Mouse (Mus musculus): ENCODE data around the gene Ankrd63.

Gene Ankrd63

DNA sequence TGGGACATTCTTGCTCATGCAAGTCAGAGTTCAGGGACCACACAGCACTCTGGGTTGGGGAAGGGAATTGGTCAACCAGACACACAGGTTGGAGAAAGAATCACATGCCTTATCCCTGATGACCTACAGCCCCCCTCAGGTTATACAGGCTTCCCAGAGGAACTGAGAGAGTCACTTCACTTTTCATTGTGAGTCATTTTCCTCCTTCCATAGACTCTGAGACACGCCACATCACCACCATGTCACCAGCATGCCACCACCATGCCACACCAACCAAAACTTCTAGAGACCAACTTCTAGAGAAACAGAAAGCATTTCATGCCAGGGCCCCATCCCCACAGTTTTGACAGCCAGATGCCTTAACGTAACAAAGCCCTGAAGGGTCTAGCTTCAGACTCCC, 23.1 kb upstream of the Ankrd63 start:
- DNase-seq (ENCODE audit: low spot score in 2 of 2): no peak

DNA sequence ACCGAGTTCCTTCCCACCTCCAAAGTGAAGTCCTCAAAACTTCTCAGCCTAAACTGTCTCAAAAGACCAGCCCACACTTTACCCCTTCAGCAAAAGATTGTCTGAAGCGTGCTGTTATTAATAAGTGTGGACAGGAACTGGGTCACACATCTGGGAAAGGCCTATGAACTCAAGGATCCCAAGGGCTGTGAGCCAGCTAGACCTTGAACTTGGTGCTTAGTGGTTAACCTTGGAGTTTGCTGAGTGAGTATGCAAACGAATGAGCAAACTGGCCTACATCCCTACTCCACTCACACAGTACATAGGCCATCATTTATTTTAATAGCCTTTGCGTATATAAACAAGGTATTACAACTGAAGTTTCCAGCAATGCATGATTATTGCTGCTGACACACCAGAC, 21.7 kb upstream of the Ankrd63 start:
- DNase-seq (ENCODE audit: low spot score in 2 of 2): no peak

DNA sequence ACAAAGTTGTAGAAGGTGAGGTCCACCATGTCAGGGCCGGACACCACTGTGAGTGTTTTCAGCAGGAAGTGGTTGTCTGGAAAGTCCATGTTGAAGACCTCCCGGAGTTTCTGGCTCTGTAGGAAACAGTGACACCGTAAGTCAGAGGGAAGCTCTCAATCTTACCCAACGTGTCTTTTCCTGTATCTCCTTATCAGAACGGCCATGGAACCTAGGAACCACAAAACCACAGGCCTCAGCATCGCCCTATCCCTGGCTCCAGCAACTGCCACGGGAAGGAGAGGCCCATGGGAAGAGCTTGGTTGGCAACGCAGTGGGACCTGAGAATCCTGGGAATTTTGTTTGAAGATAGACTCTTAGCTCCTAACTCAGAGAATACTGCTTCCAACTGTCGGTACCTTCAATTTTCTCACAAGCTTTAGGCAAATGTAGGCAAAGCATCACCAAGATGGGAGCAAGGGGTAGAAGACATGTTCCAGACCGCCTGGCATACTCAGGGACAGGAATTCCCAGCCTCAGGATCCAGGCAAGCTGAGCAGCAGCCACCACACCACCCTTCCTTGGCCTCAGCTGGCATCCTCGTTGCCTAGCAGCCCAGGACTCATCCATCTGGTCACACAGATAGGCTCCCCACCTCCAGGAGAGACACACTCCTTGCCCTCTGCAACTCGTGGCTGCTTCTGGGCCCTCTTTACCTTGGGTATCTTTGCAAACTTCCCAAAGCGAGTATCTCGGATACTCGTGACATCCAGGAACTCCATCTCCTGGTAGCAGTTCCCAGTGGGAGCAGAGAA, 20.1 kb upstream of the Ankrd63 start:
- DNase-seq (ENCODE audit: low spot score in 2 of 2): no peak

DNA sequence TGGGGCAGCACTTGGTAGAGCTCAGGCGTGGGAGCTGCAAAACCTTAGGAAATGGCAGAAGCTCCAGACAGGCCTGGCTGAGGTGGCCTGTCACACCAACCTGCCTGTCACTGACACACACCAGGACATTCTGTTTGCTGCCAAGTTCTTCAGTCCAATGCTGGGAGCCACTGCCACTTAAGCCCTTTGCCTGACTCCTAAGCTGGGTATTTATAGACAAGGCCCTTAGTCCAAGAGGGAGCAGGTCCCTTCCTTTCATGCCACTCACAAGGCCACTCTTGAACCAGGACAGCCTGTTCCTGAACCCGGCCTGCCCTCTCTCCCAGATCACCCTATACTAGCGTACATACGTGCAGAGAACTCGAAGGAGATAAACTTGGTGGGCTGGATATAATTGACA, 12.9 kb upstream of the Ankrd63 start:
- DNase-seq (ENCODE audit: low spot score in 2 of 2): no peak

DNA sequence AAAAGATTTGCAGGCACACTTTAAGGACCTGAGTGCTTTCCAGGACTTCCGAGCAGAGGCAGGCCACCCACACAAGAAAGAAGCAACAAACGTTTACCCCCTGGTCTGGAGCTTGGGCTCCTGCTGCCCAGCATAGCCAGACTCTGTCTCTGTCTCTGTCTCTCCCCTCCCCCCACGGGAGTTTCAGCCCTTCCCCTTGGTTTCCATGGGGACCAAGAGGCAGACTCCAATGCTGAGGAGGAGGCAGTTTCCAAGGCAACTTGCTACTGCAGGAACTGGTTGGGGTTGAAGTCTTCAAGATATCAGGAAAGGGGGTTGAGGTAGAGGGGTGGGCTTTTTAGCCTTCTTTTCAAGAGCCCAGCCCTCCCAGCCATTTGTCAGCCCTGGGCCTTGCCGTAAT, 10.5 kb upstream of the Ankrd63 start:
- DNase-seq (ENCODE audit: low spot score in 2 of 2): no peak

DNA sequence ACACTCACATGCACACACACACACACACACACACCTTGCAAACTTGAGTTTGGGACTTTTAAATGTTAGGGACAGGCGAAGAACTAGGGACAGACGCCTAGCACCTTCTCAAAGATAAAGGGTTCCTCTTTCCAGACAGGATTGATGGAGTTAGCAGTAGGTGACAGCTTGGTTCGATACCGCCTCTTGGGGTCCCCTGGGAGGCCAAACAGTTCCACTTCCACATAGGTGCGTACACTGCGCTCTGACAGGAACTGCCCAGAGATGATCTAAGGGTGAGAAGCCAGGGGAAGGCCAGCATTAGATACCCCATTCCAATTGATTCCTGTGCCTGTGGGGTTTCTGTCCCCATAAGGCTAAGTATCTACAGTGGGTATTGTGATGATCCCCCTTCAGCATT, 9.9 kb upstream of the Ankrd63 start:
- peak in 1 of 2 experiments; percentile 59 for DNase-seq (ENCODE audit: low spot score in 2 of 2)

DNA sequence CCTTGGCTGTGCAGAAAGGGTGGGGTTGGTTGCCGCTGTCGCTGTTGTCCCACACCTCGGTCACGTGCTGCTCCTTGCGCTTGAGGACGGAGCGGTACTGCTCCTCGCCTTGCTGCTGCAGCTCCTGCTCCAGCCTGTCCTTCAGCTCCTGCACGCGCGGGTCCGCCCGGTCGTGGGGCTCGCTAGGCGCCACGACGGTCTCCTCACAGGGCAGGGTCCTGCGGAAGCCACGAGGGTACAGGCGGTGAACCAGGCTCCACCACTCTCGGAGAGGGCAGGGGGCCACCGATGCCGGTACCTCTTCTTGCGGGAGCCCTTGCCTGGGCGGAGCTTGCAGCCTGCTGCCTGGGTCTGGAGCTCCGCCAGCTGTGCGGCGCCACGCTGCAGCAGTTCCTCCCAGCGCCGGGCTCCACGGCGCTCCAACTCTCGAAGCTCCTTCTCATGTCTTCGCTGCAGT, 7.3 kb upstream of the Ankrd63 start:
- no peak for DNase-seq (ENCODE audit: low spot score in 2 of 2)

DNA sequence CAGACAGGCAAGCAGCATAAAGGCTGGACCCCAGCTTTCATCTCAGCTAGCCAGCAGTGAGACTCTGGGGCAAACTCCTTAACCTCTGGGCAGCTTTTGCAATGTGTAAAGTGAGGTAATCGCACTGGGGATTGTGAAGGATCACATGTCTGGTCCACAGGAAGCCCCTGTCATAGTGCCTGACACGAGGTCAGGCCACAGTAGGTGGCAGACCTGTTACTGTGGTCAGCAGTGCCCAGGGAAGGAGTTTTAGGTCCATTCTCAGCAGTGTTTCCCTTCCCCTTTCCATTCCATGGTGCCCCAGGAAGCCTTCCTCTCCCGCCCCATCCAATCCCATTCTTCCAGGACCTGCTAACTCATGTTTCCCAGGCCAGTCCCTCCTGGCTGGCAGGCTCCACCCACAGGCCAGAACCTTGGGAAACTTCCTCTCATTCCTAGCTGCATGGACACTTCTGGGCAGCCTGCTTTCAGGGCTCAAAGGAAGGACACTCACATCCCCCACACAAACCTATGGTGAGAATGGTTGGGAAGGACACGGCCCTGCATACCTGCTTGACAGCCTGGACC, 6.0 kb upstream of the Ankrd63 start:
- no peak for DNase-seq (ENCODE audit: low spot score in 2 of 2)

DNA sequence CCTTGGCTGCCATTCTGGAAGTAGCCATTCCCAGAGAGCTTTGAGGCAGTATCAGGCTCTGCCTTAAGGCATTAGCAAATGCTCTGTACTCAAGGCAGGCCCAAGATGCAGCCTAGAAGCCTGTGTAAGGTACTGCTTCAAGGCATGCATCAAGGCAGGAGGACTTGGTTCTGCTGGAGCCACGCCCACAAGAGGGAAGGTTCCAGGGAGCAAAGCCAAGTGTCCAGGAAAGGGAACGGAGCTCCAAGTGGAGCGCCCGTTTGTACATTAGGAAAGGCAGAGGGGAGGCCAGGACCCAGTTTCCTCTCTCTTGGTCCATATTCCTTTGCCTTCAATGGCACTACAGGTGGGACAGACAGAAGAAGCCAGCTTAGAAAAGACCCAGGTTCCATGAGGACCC, 4.7 kb upstream of the Ankrd63 start:
- no peak for DNase-seq (ENCODE audit: low spot score in 2 of 2)

DNA sequence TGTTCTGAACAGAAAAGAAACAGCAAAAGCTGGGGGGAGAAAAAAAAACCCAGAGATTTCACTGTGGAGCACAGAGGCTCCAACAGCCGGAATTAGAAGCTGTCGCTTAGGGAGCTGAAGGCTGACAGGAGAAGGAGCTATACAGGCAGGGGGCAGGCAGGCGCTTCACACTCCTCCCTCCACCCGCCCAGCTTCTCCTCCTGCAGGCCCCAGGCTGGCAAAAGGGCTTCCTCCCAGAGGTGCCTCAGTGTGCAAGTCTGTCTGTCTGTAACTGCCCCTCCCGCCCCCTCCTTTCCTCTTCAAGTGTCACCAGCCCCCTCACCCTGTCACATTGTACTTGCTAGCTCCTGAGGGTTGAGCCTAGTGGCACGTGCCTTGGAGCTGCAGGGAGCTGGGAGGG, 2.7 kb upstream of the Ankrd63 start:
- no peak for DNase-seq (ENCODE audit: low spot score in 2 of 2)

DNA sequence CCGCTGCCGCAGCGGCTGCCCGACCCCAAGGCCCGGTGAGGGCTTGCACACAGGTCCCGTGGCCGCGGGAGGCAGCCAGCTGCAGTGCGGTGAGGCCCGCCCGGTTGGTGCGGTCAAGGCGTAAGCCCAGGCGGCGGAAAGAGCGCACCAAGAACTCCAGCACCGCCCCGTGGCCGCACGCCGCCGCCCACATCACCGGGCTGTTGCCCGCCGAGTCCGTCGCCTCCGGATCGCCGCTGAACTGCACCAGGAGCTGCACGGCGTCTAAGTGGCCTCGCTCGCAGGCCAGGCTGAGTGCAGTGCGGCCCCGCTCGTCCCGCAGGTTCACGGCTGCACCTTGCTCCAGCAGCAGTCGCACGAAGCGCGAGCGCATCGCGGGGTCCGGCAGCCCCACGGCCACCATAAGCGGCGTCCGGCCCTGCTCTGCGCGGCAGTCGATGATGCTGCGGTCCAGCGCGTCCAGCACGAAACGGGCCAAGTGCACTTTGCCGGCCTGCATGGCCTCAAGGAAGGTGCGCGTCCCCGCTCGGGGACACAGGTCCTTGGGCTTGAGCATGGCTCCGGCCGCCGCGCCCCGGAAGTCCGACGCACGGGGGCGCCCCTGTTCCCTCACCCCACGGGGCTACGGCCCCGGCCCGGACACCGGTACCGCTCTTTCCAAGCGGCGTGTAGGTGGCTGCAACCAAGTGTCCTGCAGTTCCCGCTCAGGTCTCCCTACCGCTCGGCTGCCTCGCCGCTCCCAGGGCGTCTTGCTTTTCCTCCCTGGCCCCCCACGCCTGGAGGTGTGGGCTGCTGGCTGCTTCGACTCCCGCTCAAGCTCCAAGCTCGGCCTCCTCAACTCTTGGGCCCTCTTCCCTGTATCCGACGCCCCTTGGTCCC, 641 bp downstream of the Ankrd63 start:
- DNase-seq (ENCODE audit: low spot score in 2 of 2): peak; percentile 46 to 55

DNA sequence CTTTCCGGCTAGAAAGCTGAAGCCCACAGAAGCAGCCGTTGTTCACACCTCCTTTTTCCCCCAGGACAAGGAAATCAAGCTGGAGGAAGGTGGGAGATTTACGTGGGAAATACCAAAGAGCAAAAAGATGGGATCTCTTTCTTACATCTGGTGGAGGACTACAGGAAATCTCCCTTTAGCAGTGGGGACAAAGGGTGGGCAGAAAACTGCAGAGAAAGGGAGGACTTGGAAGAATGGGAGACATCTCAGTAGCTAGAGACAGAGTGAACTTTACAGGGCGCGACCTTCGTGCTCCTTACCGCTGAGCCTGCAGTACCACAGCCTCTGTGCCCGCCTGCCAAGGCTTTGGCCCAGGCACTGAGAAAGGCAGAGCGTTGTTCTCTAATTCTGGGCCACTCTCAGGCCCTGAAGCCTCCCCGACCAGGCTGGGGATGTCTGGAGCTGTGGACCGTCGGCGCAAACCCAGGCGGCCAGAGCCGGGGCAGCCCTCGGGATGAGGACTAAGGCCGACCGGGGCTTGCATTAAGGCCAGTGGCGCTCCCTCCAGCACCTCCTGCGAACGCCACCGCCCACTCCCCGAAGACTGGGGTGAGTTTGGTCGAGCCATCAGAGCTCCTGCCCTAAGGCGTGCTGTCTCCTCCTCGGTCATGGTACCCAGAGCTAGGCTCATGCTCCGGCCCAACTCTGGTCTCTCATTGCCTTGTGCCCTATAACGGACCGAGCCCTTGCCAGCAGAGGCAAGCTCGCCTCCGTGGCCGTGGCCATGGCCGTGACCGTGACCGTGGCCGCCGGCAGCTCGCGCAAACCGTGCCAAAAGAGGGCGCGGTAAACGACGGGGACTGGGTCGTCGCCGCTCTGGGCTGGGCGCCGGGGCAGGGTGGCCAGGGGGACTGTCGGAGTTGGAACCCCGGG, 1.5 kb downstream of the Ankrd63 start:
- DNase-seq (ENCODE audit: low spot score in 2 of 2): peak in 1 of 2 experiments; percentile 32

DNA sequence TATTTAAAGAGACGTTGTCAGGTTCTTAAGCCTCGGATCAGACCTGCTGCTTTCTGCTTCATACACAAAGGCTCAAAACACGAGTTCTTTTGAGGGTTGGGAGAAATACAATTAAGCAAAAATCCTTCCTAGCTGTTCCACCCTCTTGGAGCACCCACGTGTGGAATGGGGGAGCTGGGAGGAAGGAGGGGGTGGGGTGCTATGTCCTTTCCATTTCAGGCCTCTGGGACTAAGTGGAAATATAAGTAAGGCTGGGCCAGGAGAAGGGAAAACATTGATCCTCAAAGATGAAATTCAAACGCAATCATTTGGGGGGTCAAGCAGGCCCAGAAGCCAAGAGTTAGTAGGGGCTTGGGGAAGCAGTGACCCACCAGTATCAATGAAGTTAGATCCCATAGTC, 2.6 kb downstream of the Ankrd63 start:
- DNase-seq (ENCODE audit: low spot score in 2 of 2): no peak

DNA sequence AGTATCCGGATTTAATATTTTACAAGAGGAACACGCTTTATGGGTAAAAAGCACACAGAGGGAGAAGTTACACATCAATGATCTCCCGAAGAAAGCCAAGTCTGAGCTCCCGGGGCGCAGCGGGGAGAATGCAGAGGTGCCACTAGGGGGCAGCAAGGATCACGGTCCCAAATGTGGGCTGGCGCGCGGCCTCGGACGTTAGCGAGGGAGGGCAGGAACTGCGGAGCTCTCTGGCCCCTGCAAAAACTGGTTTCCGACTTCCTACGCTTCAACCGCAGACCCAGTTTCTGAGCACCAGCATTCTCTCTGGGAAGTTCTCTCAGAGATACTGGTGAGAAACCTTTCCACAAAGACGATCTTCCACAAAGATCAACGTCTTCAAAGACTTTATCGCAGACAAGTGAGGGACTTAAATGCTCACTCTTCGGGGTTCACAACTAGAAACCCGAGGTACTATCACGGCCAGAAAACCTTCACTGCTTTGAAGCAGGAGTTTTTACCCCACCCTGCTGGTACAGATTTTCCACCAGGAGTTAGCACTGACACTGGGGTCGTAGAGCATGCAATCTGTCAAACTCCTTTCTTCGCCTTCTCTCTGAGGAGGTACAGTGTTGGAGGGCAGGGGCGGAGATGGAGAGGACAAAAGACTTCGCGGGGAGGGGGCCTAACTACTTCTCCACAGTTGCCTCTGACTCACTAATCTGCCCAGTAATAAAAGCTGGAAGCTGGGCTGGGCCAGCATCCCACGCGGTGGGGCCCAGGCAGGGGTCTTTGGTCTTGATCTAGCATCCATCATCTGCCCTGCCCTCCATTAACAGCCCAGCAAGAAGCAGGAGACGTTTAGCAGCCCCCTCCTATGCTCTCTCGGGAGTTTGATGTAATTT, 3.3 kb downstream of the Ankrd63 start:
- peak; percentile 76 to 88 for DNase-seq (ENCODE audit: low spot score in 2 of 2)

DNA sequence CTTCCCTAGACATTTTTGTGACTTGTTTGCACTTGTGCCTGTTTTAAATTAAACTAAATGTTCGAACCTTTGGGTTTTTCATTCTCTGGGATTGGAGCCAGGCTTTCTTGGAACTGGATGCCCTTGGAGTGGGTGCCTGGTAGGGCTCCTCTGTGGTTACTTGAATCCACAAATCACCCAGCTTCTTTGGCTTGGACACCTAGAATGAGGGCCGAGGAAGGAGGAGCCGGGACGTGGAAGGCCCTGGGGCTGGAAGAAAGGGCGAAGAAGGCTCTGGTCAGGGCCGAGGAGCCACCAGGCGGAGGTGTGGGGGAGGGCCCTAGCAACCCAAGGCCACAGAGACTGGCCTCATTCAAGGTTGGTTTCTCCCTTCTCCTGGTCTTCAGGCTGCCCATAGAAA, 5.8 kb downstream of the Ankrd63 start:
- no peak for DNase-seq (ENCODE audit: low spot score in 2 of 2)

DNA sequence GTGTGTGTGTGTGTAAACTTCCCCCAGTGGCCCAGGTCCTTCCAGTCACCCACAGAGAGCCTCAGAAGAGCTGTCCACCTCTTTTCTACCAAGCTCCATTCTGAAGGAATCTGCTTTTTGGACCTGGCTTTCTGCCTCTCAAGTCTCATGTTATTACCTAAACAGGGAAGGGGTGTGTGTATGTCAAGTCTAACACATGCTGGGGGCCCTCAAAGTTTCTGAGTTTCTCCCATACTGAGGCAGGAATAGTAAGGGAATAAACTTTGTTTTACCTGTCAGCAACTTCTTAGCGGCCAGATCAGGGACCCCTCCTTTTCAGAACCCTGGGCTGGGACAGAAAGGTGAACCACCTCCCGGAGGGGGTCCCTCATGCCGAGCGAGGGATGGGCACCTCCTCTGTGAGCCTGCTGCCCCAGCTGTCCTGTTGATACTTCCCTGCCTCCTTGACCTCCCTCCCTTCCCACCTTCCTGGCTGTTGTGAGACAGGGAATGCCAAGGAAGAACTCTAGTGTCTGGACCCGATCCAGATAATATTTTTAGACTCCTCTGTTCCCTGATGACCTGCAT, 6.4 kb downstream of the Ankrd63 start:
- DNase-seq (ENCODE audit: low spot score in 2 of 2): no peak

DNA sequence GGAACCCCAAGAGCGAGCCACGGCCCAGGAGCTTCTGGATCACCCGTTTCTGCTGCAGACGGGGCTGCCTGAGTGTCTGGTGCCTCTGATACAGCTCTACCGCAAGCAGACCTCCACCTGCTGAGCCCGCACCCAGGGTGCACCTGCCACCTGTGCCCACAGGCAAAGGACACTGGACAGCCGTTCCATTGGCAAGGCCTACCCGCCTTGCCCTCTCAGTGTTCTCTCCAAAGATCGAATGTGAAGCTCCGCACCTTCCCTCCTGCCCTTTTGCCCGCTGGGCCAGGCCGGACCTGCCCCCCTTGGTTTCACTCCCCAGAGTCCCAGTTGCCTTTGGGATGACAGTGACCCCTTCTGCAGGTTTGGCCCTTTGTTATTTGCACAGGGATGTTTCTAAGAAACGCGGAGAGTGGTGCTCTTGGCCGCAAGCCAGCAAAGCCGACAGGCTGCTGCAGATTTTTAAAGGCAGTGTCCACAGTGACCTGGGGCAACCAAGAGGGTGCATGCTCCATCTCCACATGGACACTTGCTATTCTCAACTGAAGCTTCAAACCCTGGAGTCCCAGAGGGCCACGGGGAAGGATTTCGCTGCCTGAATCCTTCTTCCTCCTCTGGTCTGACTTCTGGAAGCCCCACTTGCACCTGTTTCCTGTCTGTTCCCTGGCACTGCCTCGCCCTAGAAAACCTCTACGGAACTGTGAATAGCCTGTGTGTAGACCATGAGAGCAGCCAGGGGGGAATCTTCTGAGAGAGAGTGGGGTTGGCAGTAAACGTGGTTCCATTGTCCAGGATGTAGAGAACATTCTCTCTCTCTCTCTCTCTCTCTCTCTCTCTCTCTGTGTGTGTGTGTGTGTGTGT, 7.1 kb downstream of the Ankrd63 start:
- DNase-seq (ENCODE audit: low spot score in 2 of 2): peak in 1 of 2 experiments; percentile 42

DNA sequence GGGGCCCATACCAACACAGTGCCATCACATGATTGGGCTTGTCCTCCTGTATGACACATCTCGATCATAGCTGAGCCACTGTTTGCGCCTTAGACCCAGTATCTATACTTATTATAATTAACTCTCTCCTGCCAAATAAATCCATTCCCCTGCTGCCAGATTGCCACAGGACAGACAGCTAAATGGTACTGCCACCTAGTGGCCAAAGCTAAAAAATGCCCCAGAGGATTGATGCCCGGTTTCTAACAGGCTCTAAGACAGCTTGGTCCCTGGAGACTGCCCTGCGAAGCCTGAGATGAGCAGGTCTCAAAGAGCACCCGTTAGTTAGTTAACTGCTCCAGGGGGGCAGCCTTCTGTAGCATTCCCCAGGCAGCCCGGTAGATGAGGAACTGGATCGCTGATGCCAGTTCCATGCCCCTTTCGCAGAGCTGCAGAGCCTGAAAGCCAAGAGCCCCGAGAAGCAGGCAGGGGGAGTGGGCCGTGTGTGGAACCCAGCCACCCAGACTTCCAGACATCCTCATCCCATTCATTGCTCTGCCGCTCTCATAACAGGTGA, 8.0 kb downstream of the Ankrd63 start:
- peak; percentile 55 to 68 for DNase-seq (ENCODE audit: low spot score in 2 of 2)
